Mouse (Mus musculus): ENCODE results near the gene P3h2. TPM values are rescaled to one million over a fixed set of nuclear protein-coding genes. Genes with fewer than 3 reads are reported as not detected.

Gene P3h2
- polyA plus RNA-seq, 1 experiment from 2014 or later = 0.32 TPM

DNA sequence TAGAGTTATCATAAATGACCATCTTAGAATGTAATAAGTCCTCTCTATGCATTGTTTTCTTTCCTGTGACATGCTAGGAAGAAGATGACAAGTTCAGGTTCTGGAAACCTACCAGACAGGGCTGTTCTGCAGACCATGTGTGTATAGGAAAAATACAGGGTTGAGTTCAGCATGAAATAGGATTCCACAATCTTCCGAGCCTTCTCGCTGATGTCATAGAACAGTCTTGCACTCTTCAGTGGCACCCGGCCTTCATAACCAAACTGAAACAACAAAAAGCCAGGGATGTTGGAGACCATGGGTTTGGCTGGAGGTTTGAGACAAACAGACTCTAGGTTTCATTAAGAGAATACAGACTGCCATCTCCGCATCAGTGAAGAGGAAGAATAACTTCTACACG, 134.9 kb downstream of the P3h2 start:
- Histone ChIP-seq H3K27me3 (no peaks in the 10 kb centered on the region), H3K27ac (replicated peaks) (no peak overlapping the region), H3K9me3 (no peaks in the 10 kb centered on the region), H3K4me1 (no peaks in the 10 kb centered on the region), H3K36me3 (no peaks in the 10 kb centered on the region), H3K4me3 (no peak overlapping the region), H3K9ac (replicated peaks) (no peak overlapping the region), H3K4me2 (replicated peaks) (no peak overlapping the region)
- 94% methylated on average over 5 of the region's 5 CpGs for WGBS
- no peak for ATAC-seq (replicated peaks)

DNA sequence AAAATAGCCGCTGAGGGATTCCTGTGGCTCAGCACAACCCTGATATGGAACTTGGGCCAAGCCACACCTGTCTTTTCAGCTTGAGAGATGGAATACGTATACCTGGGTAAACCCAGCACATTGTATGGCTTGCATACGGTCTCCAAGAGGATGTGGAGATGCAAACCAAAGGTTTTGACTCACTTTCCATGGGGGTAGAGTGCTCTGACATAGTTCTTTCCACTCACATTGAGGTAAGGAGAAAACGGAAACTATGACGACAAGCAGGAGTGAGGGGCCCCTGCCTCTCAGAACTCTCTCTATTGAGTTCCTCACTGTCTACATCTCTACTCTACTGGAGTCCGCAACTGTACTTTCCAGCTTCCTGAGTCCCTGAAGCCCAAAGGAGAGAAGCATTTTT, 135.4 kb downstream of the P3h2 start:
- Histone ChIP-seq H3K4me1 (no peaks in the 10 kb centered on the region), H3K9ac (replicated peaks) (no peak overlapping the region), H3K27ac (replicated peaks) (no peak overlapping the region), H3K36me3 (no peaks in the 10 kb centered on the region), H3K9me3 (no peaks in the 10 kb centered on the region), H3K4me3 (no peak overlapping the region), H3K27me3 (no peaks in the 10 kb centered on the region), H3K4me2 (replicated peaks) (no peak overlapping the region)
- ATAC-seq (replicated peaks) = no peak
- WGBS = 93% methylated on average over 6 of the region's 6 CpGs

DNA sequence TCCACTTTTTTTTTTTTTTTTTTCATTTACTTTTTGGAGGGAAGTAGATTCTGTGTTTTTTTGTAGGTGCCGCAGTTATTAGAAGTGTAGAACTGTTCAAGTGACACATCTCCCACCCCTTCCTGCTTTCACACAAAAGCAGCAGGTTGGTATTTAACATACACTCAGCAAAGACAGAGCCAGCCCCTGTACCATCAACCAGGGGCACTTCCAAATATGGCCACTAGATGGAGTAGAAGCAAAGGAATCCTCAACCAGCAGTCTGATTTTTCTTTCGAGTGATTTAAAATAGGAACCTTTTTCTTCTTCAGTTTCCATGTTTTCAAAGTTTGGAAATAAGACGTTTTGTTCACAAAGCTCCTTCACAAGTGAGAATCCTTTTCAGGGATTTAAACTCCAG, 138.3 kb downstream of the P3h2 start:
- H3K4me3 ChIP-seq = no peak overlapping the region
- WGBS = 15% methylated on average over 3 of the region's 3 CpGs
- H3K9me3 ChIP-seq = no peaks in the 10 kb centered on the region
- no peaks in the 10 kb centered on the region for H3K36me3 ChIP-seq
- H3K4me2 ChIP-seq (replicated peaks) = no peak overlapping the region
- H3K27ac ChIP-seq (replicated peaks) = no peak overlapping the region
- no peaks in the 10 kb centered on the region for H3K27me3 ChIP-seq
- peak; percentile 68 for ATAC-seq (replicated peaks)
- H3K9ac ChIP-seq (replicated peaks) = no peak overlapping the region
- no peaks in the 10 kb centered on the region for H3K4me1 ChIP-seq

DNA sequence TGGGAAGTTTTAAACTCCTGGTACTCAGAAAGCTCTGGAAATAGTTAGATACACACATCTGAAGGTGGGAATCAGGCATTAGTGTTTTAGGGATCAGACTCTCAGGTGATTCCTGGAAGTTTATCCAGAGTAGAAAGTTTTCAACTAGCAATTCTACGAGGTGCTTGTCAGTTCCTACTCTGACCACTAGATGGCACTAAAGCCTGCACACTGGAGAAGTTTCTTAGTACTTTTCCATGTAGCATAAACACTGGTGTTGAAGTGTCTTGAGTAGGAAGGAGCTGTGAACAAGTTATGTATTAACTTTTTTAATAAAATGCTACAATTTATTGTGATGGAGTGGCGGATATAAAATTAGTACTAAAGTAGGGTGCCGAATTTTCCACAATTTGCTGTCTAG, 141.7 kb downstream of the P3h2 start:
- ATAC-seq (replicated peaks) = no peak
- Histone ChIP-seq H3K36me3 (no peaks in the 10 kb centered on the region), H3K9me3 (no peaks in the 10 kb centered on the region), H3K9ac (replicated peaks) (no peak overlapping the region), H3K4me2 (replicated peaks) (no peak overlapping the region), H3K27me3 (no peaks in the 10 kb centered on the region), H3K4me3 (no peak overlapping the region), H3K27ac (replicated peaks) (no peak overlapping the region), H3K4me1 (0 out of 2 replicates have a peak, but pooled peaks cover 7% of the 10 kb centered on the region)
- whole genome bisulfite sequencing = 32% methylated on average over 3 of the region's 3 CpGs

DNA sequence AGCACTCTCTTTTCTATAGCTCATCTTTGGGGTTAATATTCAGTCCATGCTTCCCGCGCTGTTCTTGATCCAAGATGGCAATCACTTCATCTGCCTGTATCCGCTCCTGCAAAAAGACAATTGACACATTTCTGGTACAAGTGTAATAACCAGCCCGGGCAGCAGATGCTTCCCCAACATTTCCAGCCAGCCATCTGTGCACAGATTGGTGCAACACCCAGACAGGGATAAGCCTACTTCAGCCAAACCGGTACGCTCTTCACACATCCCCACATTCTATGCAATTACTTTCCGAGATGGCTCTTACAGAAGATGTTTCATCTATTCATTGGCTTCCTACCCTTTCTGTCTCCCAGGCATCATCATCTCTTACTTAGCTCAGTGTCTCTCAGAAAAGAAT, 145.2 kb downstream of the P3h2 start:
- Histone ChIP-seq H3K9ac (replicated peaks) (no peak overlapping the region), H3K4me1 (0 out of 2 replicates have a peak, but pooled peaks cover 7% of the 10 kb centered on the region), H3K4me3 (no peak overlapping the region), H3K27me3 (no peaks in the 10 kb centered on the region), H3K9me3 (no peaks in the 10 kb centered on the region), H3K36me3 (no peaks in the 10 kb centered on the region), H3K4me2 (replicated peaks) (no peak overlapping the region), H3K27ac (replicated peaks) (no peak overlapping the region)
- ATAC-seq (replicated peaks) = peak; percentile 87
- WGBS = 50% methylated on average over 7 of the region's 7 CpGs

DNA sequence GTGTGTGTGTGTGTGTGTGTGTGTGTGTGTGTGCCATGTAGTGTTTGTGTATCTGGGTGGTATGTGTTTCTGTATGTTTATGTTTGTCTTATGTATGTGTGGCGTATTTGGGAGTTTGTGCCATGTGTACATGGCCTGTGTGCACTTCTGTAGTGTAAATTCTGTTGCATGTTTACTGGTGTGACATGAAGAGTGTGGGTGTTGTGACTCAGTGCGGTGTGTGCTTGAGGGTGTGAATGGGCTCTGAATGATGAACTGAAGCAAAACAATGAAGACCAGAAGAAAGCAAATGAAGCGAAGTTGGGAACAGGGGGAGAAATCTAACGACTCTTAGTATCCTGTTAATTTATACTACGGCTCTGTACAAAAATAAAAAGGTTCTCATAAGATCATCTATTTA, 145.7 kb downstream of the P3h2 start:
- peak; percentile 59 for ATAC-seq (replicated peaks)
- H3K27ac ChIP-seq (replicated peaks) = no peak overlapping the region
- H3K9me3 ChIP-seq = no peaks in the 10 kb centered on the region
- no peak overlapping the region for H3K4me2 ChIP-seq (replicated peaks)
- 47% methylated on average over 5 of the region's 5 CpGs for WGBS
- H3K36me3 ChIP-seq = no peaks in the 10 kb centered on the region
- H3K4me1 ChIP-seq = 0 out of 2 replicates have a peak, but pooled peaks cover 7% of the 10 kb centered on the region
- no peak overlapping the region for H3K4me3 ChIP-seq
- no peaks in the 10 kb centered on the region for H3K27me3 ChIP-seq
- no peak overlapping the region for H3K9ac ChIP-seq (replicated peaks)

DNA sequence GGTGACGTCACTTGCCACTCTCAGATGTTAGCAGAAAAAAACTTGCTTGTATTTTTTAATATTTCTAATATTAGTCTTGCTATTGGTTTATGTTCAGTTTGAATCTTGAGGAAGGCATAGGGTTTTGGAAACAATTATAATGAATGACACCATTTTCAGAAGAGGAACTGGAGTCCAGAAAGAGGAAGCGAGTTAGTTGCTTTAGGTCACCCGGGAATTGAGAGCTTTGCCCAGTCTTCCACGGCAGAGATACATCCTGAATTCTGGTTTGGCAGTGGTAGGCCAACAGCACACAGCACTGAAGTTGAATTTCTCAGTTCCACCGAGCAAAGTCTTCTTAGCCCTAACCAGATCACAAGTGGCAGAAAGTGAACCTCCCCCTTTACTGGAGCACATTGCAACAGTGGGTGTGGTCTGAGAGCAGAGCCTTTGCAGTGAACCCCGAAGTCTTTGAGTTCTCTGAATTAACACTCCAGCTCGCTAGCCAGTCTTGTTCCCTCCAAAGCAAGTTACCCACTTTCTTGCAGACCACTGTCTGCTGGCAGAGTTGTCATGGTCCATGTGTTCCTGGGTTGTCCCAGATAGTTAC, 146.8 kb downstream of the P3h2 start:
- 0 out of 2 replicates have a peak, but pooled peaks cover 7% of the 10 kb centered on the region for H3K4me1 ChIP-seq
- H3K36me3 ChIP-seq = no peaks in the 10 kb centered on the region
- H3K4me3 ChIP-seq = no peak overlapping the region
- H3K27ac ChIP-seq (replicated peaks) = no peak overlapping the region
- H3K9me3 ChIP-seq = no peaks in the 10 kb centered on the region
- H3K27me3 ChIP-seq = no peaks in the 10 kb centered on the region
- no peak overlapping the region for H3K4me2 ChIP-seq (replicated peaks)
- H3K9ac ChIP-seq (replicated peaks) = no peak overlapping the region
- no peak for ATAC-seq (replicated peaks)
- 77% methylated on average over 7 of the region's 7 CpGs for WGBS

DNA sequence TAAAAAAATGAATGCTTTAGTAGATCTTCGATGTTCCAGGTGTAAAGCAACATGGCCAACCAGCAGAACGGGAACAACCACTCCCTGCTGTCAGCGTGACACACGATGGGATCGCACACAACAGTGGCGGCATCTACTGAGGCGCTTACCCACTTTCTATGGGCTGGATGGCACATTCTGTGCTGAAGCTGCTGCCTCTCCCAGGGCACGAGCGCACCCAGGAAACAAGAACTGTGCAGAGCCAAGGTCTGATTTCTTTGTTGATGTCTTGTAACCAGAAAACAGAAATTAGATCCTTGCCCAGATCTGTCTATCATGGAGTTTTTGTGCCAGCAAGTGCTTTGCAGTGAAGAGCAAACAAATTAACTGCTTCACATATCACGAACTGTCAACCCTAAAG, 147.4 kb downstream of the P3h2 start:
- ATAC-seq (replicated peaks) = 0 out of 2 replicates have a peak, but pooled peaks have one; percentile 57
- Histone ChIP-seq H3K4me3 (no peak overlapping the region), H3K27me3 (no peaks in the 10 kb centered on the region), H3K9me3 (no peaks in the 10 kb centered on the region), H3K27ac (replicated peaks) (no peak overlapping the region), H3K4me1 (0 out of 2 replicates have a peak, but pooled peaks cover 7% of the 10 kb centered on the region), H3K9ac (replicated peaks) (no peak overlapping the region), H3K36me3 (no peaks in the 10 kb centered on the region), H3K4me2 (replicated peaks) (no peak overlapping the region)
- 68% methylated on average over 10 of the region's 10 CpGs for WGBS

DNA sequence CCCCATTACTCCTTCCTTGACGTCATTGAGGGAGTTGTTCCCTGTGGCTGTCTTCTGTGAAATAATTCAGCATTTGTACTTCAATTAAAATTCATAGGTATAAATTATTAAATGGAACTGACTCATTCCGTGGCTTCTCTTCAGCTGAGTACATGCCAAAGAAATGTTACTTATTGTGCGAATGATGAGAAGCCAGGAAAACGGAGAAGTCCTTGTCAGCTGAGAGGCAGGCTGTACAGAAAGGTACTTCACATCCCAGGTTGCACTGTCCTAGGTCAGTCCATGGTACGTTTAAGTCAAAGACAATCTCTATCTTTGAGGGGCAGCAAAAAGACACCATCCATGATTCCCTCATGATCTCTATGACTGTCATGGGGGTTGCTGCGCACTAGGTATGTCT, 148.8 kb downstream of the P3h2 start:
- no peaks in the 10 kb centered on the region for H3K9me3 ChIP-seq
- ATAC-seq (replicated peaks) = no peak
- no peak overlapping the region for H3K4me3 ChIP-seq
- no peak overlapping the region for H3K27ac ChIP-seq (replicated peaks)
- WGBS = 85% methylated on average over 6 of the region's 6 CpGs
- H3K27me3 ChIP-seq = no peaks in the 10 kb centered on the region
- 0 out of 2 replicates have a peak, but pooled peaks cover 7% of the 10 kb centered on the region for H3K4me1 ChIP-seq
- no peak overlapping the region for H3K9ac ChIP-seq (replicated peaks)
- no peaks in the 10 kb centered on the region for H3K36me3 ChIP-seq
- H3K4me2 ChIP-seq (replicated peaks) = no peak overlapping the region

DNA sequence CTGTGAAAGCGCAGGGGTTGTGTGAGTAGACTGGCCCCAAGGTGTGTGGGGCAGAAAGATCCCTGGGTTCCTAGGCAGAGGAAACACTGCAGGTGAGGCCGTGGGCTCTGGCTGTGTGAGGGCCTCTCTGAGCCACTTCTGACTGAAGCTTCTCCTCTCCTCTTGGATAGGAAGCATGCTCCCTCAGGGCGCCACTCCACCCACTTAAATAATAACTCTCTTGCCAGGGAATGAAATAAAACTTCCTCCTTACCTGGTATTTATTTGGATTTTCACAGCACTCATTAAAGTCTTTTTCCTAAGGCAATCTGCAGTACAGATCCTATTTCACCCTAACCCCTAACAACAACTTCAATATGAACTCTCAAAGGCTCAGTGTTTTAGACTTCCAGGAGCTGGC, 151.0 kb downstream of the P3h2 start:
- H3K9me3 ChIP-seq = no peaks in the 10 kb centered on the region
- ATAC-seq (replicated peaks) = no peak
- H3K4me1 ChIP-seq = 0 out of 2 replicates have a peak, but pooled peaks cover 3% of the 10 kb centered on the region
- H3K36me3 ChIP-seq = no peaks in the 10 kb centered on the region
- no peak overlapping the region for H3K4me3 ChIP-seq
- no peak overlapping the region for H3K27ac ChIP-seq (replicated peaks)
- H3K4me2 ChIP-seq (replicated peaks) = no peak overlapping the region
- WGBS = 98% methylated on average over 3 of the region's 3 CpGs
- no peaks in the 10 kb centered on the region for H3K27me3 ChIP-seq
- H3K9ac ChIP-seq (replicated peaks) = no peak overlapping the region

DNA sequence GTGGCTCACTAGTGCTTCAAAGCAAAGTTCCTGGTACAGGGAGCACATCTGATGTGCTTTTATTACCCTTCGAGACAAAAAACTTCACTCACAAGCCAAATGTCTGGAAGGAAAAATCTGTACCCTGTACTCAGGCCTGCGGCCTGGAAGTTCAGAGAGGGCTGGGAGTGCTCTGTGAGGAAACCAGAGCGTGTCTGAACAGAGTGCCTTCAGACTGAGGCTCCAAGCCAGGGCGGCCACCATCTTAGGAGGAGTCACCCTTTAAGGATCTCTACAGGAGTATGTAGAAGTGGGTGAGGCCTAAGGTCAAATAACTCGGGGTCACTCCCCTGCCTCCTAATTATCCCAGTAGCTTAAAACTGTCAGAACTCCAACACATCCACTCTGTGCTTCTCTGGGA, 152.2 kb downstream of the P3h2 start:
- no peak for ATAC-seq (replicated peaks)
- no peak overlapping the region for H3K27ac ChIP-seq (replicated peaks)
- H3K9ac ChIP-seq (replicated peaks) = no peak overlapping the region
- no peaks in the 10 kb centered on the region for H3K9me3 ChIP-seq
- 90% methylated on average over 5 of the region's 5 CpGs for WGBS
- no peaks in the 10 kb centered on the region for H3K4me1 ChIP-seq
- no peak overlapping the region for H3K4me3 ChIP-seq
- no peak overlapping the region for H3K4me2 ChIP-seq (replicated peaks)
- H3K27me3 ChIP-seq = no peaks in the 10 kb centered on the region
- H3K36me3 ChIP-seq = no peaks in the 10 kb centered on the region

DNA sequence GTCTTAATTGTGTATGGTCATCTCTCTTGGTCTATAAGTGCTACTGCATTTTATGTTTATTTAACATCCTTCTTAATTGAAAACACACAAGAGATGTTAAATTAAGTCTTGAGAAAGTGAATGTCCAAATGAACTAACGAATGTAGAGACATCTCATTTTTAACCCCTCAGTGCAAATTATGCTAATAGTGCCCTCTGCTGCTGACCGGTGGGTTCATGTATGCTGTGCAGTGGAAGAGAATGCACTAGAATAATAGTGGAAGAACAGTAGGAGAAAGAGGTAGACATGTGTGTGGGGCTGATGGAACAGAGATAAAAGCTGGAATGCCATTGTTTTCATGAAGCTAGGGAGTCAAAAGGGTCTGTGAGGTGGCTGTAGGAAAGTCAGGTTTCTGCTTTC, 153.6 kb downstream of the P3h2 start:
- Histone ChIP-seq H3K27me3 (no peaks in the 10 kb centered on the region), H3K4me1 (no peaks in the 10 kb centered on the region), H3K4me2 (replicated peaks) (no peak overlapping the region), H3K36me3 (no peaks in the 10 kb centered on the region), H3K27ac (replicated peaks) (no peak overlapping the region), H3K9me3 (no peaks in the 10 kb centered on the region), H3K9ac (replicated peaks) (no peak overlapping the region), H3K4me3 (no peak overlapping the region)
- ATAC-seq (replicated peaks) = no peak
- 58% methylated on average over 2 of the region's 2 CpGs for WGBS

DNA sequence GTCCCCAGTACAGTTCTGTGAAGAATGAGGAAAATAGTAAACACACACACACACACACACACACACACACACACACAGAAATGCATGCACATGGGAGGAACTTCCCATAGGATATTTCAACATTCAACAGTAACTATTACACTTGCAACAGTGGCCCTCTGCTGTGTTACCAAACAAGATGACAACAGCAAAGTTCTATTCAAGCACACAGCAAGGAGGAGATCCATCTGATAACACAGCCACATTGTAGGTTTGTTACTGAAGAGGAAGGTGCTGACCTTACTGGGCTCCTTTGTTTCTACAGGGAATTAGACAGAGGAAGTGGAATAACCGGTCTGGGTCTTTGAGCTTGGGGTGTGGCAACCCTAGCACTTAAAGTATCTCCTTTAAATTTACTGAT, 157.5 kb downstream of the P3h2 start:
- no peak for ATAC-seq (replicated peaks)
- Histone ChIP-seq H3K4me2 (replicated peaks) (no peak overlapping the region), H3K27ac (replicated peaks) (no peak overlapping the region), H3K9ac (replicated peaks) (no peak overlapping the region), H3K4me1 (peaks cover 5% of the 10 kb centered on the region; the same call in 1 of the 2 replicates), H3K4me3 (no peak overlapping the region), H3K27me3 (no peaks in the 10 kb centered on the region), H3K9me3 (no peaks in the 10 kb centered on the region), H3K36me3 (no peaks in the 10 kb centered on the region)
- 85% methylated on average over 1 of the region's 1 CpGs for WGBS

Measured in forebrain, embryonic 15.5 days (tissue).